Comparison of ENCODE assay signal across 20 mouse cellular contexts in genomic region chr2:79523441-79523840, GRCm38 (mm10).
A peak's percentile ranks its signal among the peaks of the same experiment; 100 is the strongest.
DNase-seq lines count a peak whose midpoint lies in the region; ATAC-seq and TF ChIP-seq lines count a peak whose summit lies in the region.
"Had no signal": no experiment of that assay in that cellular context is flagged by ENCODE, and none has a peak within 500 bp of the region (broad histone marks: within the 10 kb centered on the region; RNA-seq: fewer than 3 reads in every experiment).

No protein-coding gene starts in this region.

- 70% methylated on average over 4 of the region's 4 CpGs for WGBS in intestine, embryonic 16.5 days
- 74% methylated on average over 4 of the region's 4 CpGs for WGBS in intestine, embryonic 15.5 days
- 64% methylated on average over 4 of the region's 4 CpGs for WGBS in kidney, embryonic 15.5 days
- 62% methylated on average over 4 of the region's 4 CpGs for WGBS in kidney, embryonic 14.5 days
- 67% methylated on average over 4 of the region's 4 CpGs for WGBS in stomach, postnatal 0 days

- no peaks in the 10 kb centered on the region for H3K27me3 ChIP-seq in intestine, embryonic 16.5 days (replicated peaks; ENCODE audit: control insufficient read depth, insufficient read depth, low read length)
- H3K27me3 ChIP-seq in intestine, embryonic 15.5 days (replicated peaks): no peaks in the 10 kb centered on the region
- no peaks in the 10 kb centered on the region for H3K27me3 ChIP-seq in kidney, embryonic 15.5 days
- no peaks in the 10 kb centered on the region for H3K27me3 ChIP-seq in kidney, embryonic 14.5 days (ENCODE audit: control insufficient read depth, insufficient read depth, low read length)
- H3K27me3 ChIP-seq in stomach, postnatal 0 days (ENCODE audit: control insufficient read depth, insufficient read depth, low read length): no peaks in the 10 kb centered on the region
- H3K27me3 ChIP-seq: embryonic facial prominence, embryonic 12.5 days; forebrain, embryonic 15.5 days; heart, embryonic 15.5 days; hindbrain, embryonic 13.5 days had no signal

- no peaks in the 10 kb centered on the region for H3K9me3 ChIP-seq in intestine, embryonic 16.5 days (ENCODE audit: control insufficient read depth, low read length)
- no peaks in the 10 kb centered on the region for H3K9me3 ChIP-seq in intestine, embryonic 15.5 days
- no peaks in the 10 kb centered on the region for H3K9me3 ChIP-seq in kidney, embryonic 15.5 days (replicated peaks)
- no peaks in the 10 kb centered on the region for H3K9me3 ChIP-seq in kidney, embryonic 14.5 days (ENCODE audit: control insufficient read depth, low read length)
- no peaks in the 10 kb centered on the region for H3K9me3 ChIP-seq in stomach, postnatal 0 days (ENCODE audit: control insufficient read depth, low read length)
- H3K9me3 ChIP-seq: embryonic facial prominence, embryonic 12.5 days; forebrain, embryonic 15.5 days; heart, embryonic 15.5 days; hindbrain, embryonic 13.5 days had no signal

- no peak overlapping the region for H3K27ac ChIP-seq in intestine, embryonic 16.5 days (ENCODE audit: low read length)
- H3K27ac ChIP-seq in intestine, embryonic 15.5 days: no peak overlapping the region
- H3K27ac ChIP-seq in kidney, embryonic 15.5 days: no peak overlapping the region
- H3K27ac ChIP-seq in kidney, embryonic 14.5 days (ENCODE audit: low read depth, low read length): no peak overlapping the region
- peak overlapping the region; percentile 35 for H3K27ac ChIP-seq in stomach, postnatal 0 days (replicated peaks)
- H3K27ac ChIP-seq: embryonic facial prominence, embryonic 12.5 days; forebrain, embryonic 15.5 days; heart, adult 2 months; heart, embryonic 15.5 days; hindbrain, embryonic 13.5 days had no signal

- TF ChIP-seq CTCF in stomach, postnatal 0 days (IDR thresholded peaks at IDR 0.05; ENCODE audit: low read depth): no peak

- TF ChIP-seq EP300 in stomach, postnatal 0 days (optimal IDR thresholded peaks at IDR 0.05): no peak

- H3K36me3 ChIP-seq in intestine, embryonic 16.5 days (ENCODE audit: control insufficient read depth, insufficient read depth, low read length): no peaks in the 10 kb centered on the region
- H3K36me3 ChIP-seq in intestine, embryonic 15.5 days: no peaks in the 10 kb centered on the region
- H3K36me3 ChIP-seq in kidney, embryonic 15.5 days: no peaks in the 10 kb centered on the region
- no peaks in the 10 kb centered on the region for H3K36me3 ChIP-seq in kidney, embryonic 14.5 days (ENCODE audit: control insufficient read depth, insufficient read depth, low read length)
- no peaks in the 10 kb centered on the region for H3K36me3 ChIP-seq in stomach, postnatal 0 days (ENCODE audit: control insufficient read depth, insufficient read depth, low read length)
- H3K36me3 ChIP-seq: embryonic facial prominence, embryonic 12.5 days; forebrain, embryonic 15.5 days; heart, embryonic 15.5 days; hindbrain, embryonic 13.5 days had no signal

- H3K4me3 ChIP-seq in intestine, embryonic 16.5 days (ENCODE audit: low read length): no peak overlapping the region
- no peak overlapping the region for H3K4me3 ChIP-seq in intestine, embryonic 15.5 days (replicated peaks)
- no peak overlapping the region for H3K4me3 ChIP-seq in kidney, embryonic 15.5 days (replicated peaks)
- H3K4me3 ChIP-seq in kidney, embryonic 14.5 days (ENCODE audit: low read length): no peak overlapping the region
- H3K4me3 ChIP-seq in stomach, postnatal 0 days (ENCODE audit: low read depth, low read length): no peak overlapping the region
- H3K4me3 ChIP-seq: embryonic facial prominence, embryonic 12.5 days; forebrain, embryonic 15.5 days; heart, adult 2 months; heart, embryonic 15.5 days; hindbrain, embryonic 13.5 days had no signal

- ATAC-seq in intestine, embryonic 16.5 days: 0 out of 2 replicates have a peak, but pooled peaks have one; percentile 8
- ATAC-seq in intestine, embryonic 15.5 days: no peak
- 0 out of 2 replicates have a peak, but pooled peaks have one; percentile 40 for ATAC-seq in kidney, embryonic 15.5 days (replicated peaks; ENCODE audit: low FRiP score)
- ATAC-seq in kidney, embryonic 14.5 days (ENCODE audit: low FRiP score, low TSS enrichment): no peak
- ATAC-seq in stomach, postnatal 0 days (ENCODE audit: low FRiP score, low TSS enrichment): no peak
- ATAC-seq: forebrain, embryonic 15.5 days had no signal

- 0 out of 2 replicates have a peak, but pooled peaks cover 5% of the 10 kb centered on the region for H3K4me1 ChIP-seq in intestine, embryonic 16.5 days (ENCODE audit: control insufficient read depth, insufficient read depth, low read length)
- H3K4me1 ChIP-seq in intestine, embryonic 15.5 days (replicated peaks): no peaks in the 10 kb centered on the region
- no peaks in the 10 kb centered on the region for H3K4me1 ChIP-seq in kidney, embryonic 15.5 days
- H3K4me1 ChIP-seq in kidney, embryonic 14.5 days (ENCODE audit: control insufficient read depth, insufficient read depth, low read length): 0 out of 2 replicates have a peak, but pooled peaks cover 3% of the 10 kb centered on the region
- H3K4me1 ChIP-seq in stomach, postnatal 0 days (replicated peaks; ENCODE audit: control insufficient read depth, insufficient read depth): no peaks in the 10 kb centered on the region
- H3K4me1 ChIP-seq: forebrain, embryonic 15.5 days had no signal

- H3K9ac ChIP-seq in intestine, embryonic 16.5 days (ENCODE audit: low read depth, low read length): no peak overlapping the region
- H3K9ac ChIP-seq in intestine, embryonic 15.5 days: no peak overlapping the region
- no peak overlapping the region for H3K9ac ChIP-seq in kidney, embryonic 15.5 days
- no peak overlapping the region for H3K9ac ChIP-seq in kidney, embryonic 14.5 days (ENCODE audit: low read depth, low read length)
- H3K9ac ChIP-seq in stomach, postnatal 0 days (ENCODE audit: low read length): no peak overlapping the region
- H3K9ac ChIP-seq: embryonic facial prominence, embryonic 12.5 days; forebrain, embryonic 15.5 days; heart, embryonic 15.5 days; hindbrain, embryonic 13.5 days had no signal

- peak; percentile 14 for DNase-seq in forelimb bud, embryonic 11.5 days (ENCODE audit: low read depth, low spot score)
- no peak for DNase-seq in stomach, postnatal 0 days (ENCODE audit: low spot score)
- DNase-seq in adrenal gland, postnatal 36 days: no peak
- DNase-seq: adrenal gland, adult 8-10 months; B cell, adult 2 months; cerebellum, adult 11-12 months; cerebellum, adult 9-10 months; cerebellum, postnatal 25 days; gastrocnemius, postnatal 14 days; heart, adult 2 months; heart, postnatal 14 days had no signal

- no peak overlapping the region for H3K4me2 ChIP-seq in intestine, embryonic 16.5 days (ENCODE audit: low read depth, low read length)
- no peak overlapping the region for H3K4me2 ChIP-seq in intestine, embryonic 15.5 days (replicated peaks)
- no peak overlapping the region for H3K4me2 ChIP-seq in kidney, embryonic 15.5 days
- no peak overlapping the region for H3K4me2 ChIP-seq in kidney, embryonic 14.5 days (replicated peaks; ENCODE audit: low read depth, low read length)
- H3K4me2 ChIP-seq in stomach, postnatal 0 days (replicated peaks; ENCODE audit: low read depth): no peak overlapping the region
- H3K4me2 ChIP-seq: embryonic facial prominence, embryonic 12.5 days; forebrain, embryonic 15.5 days; heart, embryonic 11.5 days; heart, embryonic 15.5 days; hindbrain, embryonic 13.5 days had no signal

Comparison
In these comparisons a context has a peak if more than half of its experiments do, and no peak if none do; other contexts are left out.
1. ATAC-seq: peak in intestine, embryonic 16.5 days (single experiment) and kidney, embryonic 15.5 days (single experiment); none in intestine, embryonic 15.5 days (single experiment), kidney, embryonic 14.5 days (single experiment) and stomach, postnatal 0 days (single experiment).